Mouse (Mus musculus) spleen, adult 2 months (tissue): ENCODE results near the gene Camta1.

ENCODE experiments used
- CTCF ChIP-seq: fragments of 200-500 bp; IDR thresholded peaks from 2 replicates; pipeline ENCODE4 v1.5.1; 2011; ENCODE audit warnings: mild to moderate bottlenecking, inconsistent platforms; ENCODE audit not compliant: insufficient read depth, insufficient read length, insufficient replicate concordance; ENCODE audit errors: extremely low read depth
- POLR2A ChIP-seq: fragments of 200-500 bp; IDR thresholded peaks from 2 replicates; pipeline ENCODE4 v1.6.1; 2011; ENCODE audit warnings: low read depth, low read length, inconsistent platforms

- no peak for TF ChIP-seq CTCF
- no peak for TF ChIP-seq POLR2A
These were observed 159.2 kb downstream of the Camta1 start for GRCm38 (mm10) chr4:151702463-151702862.
